Mouse (Mus musculus) heart, postnatal 0 days (tissue): ENCODE results near the gene Flot1.

ENCODE experiments used
- CTCF ChIP-seq: IDR thresholded peaks from 2 replicates; pipeline ENCODE4 v1.5.1; 2016; ENCODE audit warnings: antibody characterized with exemption, control low read depth, low read depth
- EP300 ChIP-seq: IDR thresholded peaks from 2 replicates; pipeline ENCODE4 v1.6.1; 2016; ENCODE audit warnings: antibody characterized with exemption, low read depth

DNA sequence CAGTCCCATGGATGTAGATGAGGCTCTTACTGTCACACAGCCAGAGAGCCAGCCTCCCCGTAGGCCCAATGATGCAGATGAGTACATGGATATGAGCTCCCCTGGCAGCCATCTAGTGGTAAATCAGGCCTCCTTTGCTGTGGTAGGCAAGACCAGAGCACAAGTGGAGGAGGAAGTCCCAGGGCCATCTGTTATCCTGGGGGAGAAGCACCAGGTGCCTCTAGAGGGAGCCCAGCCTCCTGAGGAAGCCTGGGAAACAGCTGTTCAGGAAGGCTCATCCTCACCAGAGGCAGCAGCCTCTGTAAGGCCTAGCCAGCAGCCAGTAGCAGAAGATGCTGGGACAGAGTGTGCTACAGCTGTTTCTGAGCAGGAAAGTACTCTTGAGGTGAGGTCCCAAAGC is 25.1 kb downstream of the Flot1 start:
- TF ChIP-seq CTCF (peak; percentile 34), EP300 (no peak)
